Mouse (Mus musculus) hindbrain, embryonic 13.5 days (tissue): Measurements from ENCODE around the gene Olfr52. TPM values are rescaled to one million over a fixed set of nuclear protein-coding genes. Genes with fewer than 3 reads are reported as not detected.
"Not testable (repeated sequence)": the region's sequence is repeated elsewhere in the genome, so short reads cannot be mapped to it uniquely, and the experiment has no call there.

Experiments
- ATAC-seq: fragments of 200-750 bp; cut with Nextera tagmentation; 2 replicates; pipeline ENCODE4 v1.8.0; 2017; ENCODE audit warnings: moderate TSS enrichment; ENCODE audit not compliant: low FRiP score
- H3K27ac ChIP-seq: fragments of 300-500 bp; sonication (generic); 2 replicates; pipeline ENCODE4 v1.5.1; 2015; ENCODE audit warnings: inconsistent platforms, mild to moderate bottlenecking, moderate library complexity
- H3K27me3 ChIP-seq: fragments of 300-500 bp; sonication (generic); 2 replicates; pipeline ENCODE4 v1.6.1; 2015; ENCODE audit warnings: mild to moderate bottlenecking, inconsistent platforms
- H3K36me3 ChIP-seq: fragments of 300-500 bp; sonication (generic); 2 replicates; pipeline ENCODE4 v1.6.1; 2015; ENCODE audit warnings: mild to moderate bottlenecking, inconsistent platforms
- H3K4me1 ChIP-seq: fragments of 300-500 bp; sonication (generic); replicated peaks from 2 replicates; pipeline ENCODE4 v1.6.1; 2015; ENCODE audit warnings: inconsistent platforms
- H3K4me2 ChIP-seq: fragments of 300-500 bp; sonication (generic); 2 replicates; pipeline ENCODE4 v1.6.1; 2015; ENCODE audit warnings: inconsistent platforms, mild to moderate bottlenecking, moderate library complexity
- H3K4me3 ChIP-seq: fragments of 300-500 bp; sonication (generic); 2 replicates; pipeline ENCODE4 v1.5.1; 2015; ENCODE audit warnings: mild to moderate bottlenecking, inconsistent platforms
- H3K9ac ChIP-seq: fragments of 300-500 bp; sonication (generic); 2 replicates; pipeline ENCODE4 v1.6.1; 2015; ENCODE audit warnings: mild to moderate bottlenecking, inconsistent platforms
- H3K9me3 ChIP-seq: fragments of 300-500 bp; sonication (generic); 2 replicates; pipeline ENCODE4 v1.6.1; 2016; ENCODE audit warnings: inconsistent platforms
- WGBS: fragments of 180-500 bp; shearing (Covaris S2); methylation state at CpG from one replicate; pipeline ENCODE4 v1.1.7; 2015; 5-methylcytosine and 5-hydroxymethylcytosine counted together
- polyA plus RNA-seq: library from polyadenylated mRNA; unstranded; fragments of >200 nt; fragmentation: Nextera tagmentation; extraction: Ambion mirVana; gene quantifications from 2 replicates; pipeline ENCODE4 v1.2.1, GENCODE M21; 2015

Gene Olfr52
- polyA plus RNA-seq, result not detected in 2 replicates

DNA sequence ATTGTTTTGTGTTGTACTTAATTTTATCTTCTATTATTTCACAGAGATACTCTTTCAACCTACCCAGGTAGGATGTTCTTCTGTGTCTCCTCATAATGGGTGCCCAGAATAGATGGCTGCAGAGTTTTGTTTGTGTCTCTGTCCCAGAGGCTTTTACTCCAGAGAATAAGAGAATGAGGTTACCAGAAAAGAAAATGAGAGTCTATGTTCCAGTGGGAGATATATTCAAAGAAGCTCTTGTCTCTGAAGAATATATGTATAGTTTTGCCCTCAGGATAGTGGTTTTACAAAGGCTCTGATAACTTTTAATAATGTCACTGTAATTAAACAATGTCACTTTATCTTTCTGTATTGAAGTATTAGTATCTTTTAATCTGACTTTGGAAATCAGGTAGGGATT is at the start of gene Olfr52:
TSS of gene Olfr52 (minus strand) at position 101 of the 400 bp plus-strand sequence.
- Histone ChIP-seq H3K27me3 (no peaks in the 10 kb centered on the region), H3K4me3 (no peak within 1 kb of the TSS), H3K4me1 (no peaks in the 10 kb centered on the region), H3K9ac (no peak within 1 kb of the TSS), H3K36me3 (no peaks in the 10 kb centered on the region), H3K9me3 (no peaks in the 10 kb centered on the region), H3K4me2 (no peak within 1 kb of the TSS), H3K27ac (no peak within 1 kb of the TSS)
- no peak for ATAC-seq

DNA sequence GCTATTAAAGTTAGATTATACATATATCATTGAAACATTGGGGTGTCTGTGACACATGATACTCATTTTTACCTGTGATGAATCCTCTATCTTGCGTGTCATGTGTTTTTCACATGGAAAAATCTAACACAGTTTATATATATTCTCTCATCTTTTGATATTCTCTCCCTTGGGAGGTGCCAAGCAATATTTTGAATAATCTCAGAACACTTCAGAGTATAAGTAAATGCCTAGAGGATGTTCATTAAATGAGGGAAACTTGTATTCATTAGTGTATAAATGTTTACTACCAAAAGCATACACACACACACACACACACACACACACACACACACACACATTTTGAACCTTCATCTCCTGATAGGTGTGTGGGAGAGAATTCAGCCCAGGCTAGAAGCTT is 45.8 kb upstream of the Olfr52 start, which contains the start of gene Olfr1047:
TSS of gene Olfr1047 (minus strand) at position 101 of the 400 bp plus-strand sequence.
- Histone ChIP-seq H3K27ac (no peak within 1 kb of the TSS), H3K4me1 (no peaks in the 10 kb centered on the region), H3K27me3 (no peaks in the 10 kb centered on the region), H3K9ac (no peak within 1 kb of the TSS), H3K9me3 (no peaks in the 10 kb centered on the region), H3K36me3 (no peaks in the 10 kb centered on the region), H3K4me3 (no peak within 1 kb of the TSS), H3K4me2 (no peak within 1 kb of the TSS)
- WGBS, result 100% methylated on average over 1 of the region's 1 CpGs
- ATAC-seq, result no peak

DNA sequence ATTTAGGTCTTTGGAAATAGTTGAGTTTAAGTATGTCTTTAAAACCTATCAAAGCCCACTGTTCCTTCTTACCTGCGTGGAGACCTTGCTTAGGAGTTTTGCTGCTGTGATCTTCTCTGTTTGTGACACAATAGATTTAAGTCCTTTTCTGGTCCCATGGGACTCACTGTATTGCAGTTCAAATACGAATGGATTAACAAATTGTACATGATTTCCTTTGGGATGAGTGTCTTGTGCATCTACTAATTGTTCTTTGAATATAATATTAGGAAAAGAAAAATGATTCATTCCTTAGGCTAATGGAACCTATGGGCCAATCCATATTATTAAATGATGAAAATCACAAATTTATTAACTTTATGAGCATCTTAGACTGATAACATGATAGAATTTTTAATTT is 33.7 kb upstream of the Olfr52 start, which contains the start of gene Olfr1046:
TSS of gene Olfr1046 (minus strand) at position 101 of the 400 bp plus-strand sequence.
- Histone ChIP-seq H3K36me3 (no peaks in the 10 kb centered on the region), H3K4me3 (no peak within 1 kb of the TSS), H3K9ac (no peak within 1 kb of the TSS), H3K27ac (no peak within 1 kb of the TSS), H3K9me3 (no peaks in the 10 kb centered on the region), H3K27me3 (no peaks in the 10 kb centered on the region), H3K4me1 (no peaks in the 10 kb centered on the region), H3K4me2 (no peak within 1 kb of the TSS)
- no peak for ATAC-seq
- 74% methylated on average over 2 of the region's 2 CpGs for WGBS

DNA sequence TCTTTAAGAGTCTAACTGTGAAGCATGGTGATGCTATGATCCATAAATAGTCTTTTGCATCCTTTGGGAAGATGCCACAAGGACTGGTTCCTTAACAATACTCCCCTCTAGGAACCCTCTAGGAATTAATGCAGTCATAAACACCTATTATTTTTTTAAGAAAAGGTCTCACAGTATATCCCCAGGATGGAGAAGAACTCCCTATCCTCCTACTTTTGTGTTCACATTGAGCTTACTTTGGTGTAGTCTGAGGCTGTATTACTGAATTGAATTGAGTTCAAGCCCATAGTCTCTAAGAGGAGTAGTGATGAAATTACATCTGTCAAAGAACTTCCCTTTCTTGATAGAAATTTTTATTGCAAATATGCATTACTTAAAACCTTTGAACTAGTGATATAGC is 17.4 kb upstream of the Olfr52 start, which contains the start of gene Olfr1045:
TSS of gene Olfr1045 (minus strand) at position 101 of the 400 bp plus-strand sequence.
- H3K9me3 ChIP-seq, result no peaks in the 10 kb centered on the region; the same call in 1 of the 2 replicates

DNA sequence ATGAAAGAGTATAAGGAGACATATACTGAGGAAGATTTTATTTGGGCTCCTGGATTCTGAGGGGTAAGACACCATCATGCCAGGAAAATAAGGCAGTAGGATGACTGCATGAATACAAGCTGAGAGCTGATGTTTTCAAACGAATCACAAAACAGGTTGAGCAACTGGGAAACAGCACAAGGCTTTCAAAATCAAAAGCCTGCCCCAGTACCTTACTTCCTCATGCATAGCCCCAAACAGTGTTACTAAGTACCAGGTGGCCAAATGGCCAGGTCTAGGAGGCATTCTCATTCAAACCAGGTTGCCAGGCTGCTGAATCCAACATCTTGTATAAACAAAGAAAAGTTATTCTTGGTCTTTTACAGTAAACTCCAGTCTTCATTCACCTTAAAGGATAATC is 10.4 kb upstream of the Olfr52 start:
- H3K4me1 ChIP-seq, result no peaks in the 10 kb centered on the region
- H3K9me3 ChIP-seq, result no peaks in the 10 kb centered on the region
- H3K9ac ChIP-seq, result no peak overlapping the region
- H3K27me3 ChIP-seq, result no peaks in the 10 kb centered on the region
- WGBS, result 59% methylated on average over 1 of the region's 1 CpGs
- H3K4me2 ChIP-seq, result no peak overlapping the region
- H3K36me3 ChIP-seq, result no peaks in the 10 kb centered on the region
- ATAC-seq, result no peak
- no peak overlapping the region for H3K27ac ChIP-seq
- no peak overlapping the region for H3K4me3 ChIP-seq

More for the DNA sequence above, 17.4 kb upstream of the Olfr52 start, which contains the start of gene Olfr1045:
- Histone ChIP-seq H3K9ac (no peak within 1 kb of the TSS), H3K27me3 (no peaks in the 10 kb centered on the region), H3K27ac (no peak within 1 kb of the TSS), H3K4me1 (no peaks in the 10 kb centered on the region), H3K36me3 (no peaks in the 10 kb centered on the region), H3K4me2 (no peak within 1 kb of the TSS), H3K4me3 (no peak within 1 kb of the TSS)
- no peak for ATAC-seq

DNA sequence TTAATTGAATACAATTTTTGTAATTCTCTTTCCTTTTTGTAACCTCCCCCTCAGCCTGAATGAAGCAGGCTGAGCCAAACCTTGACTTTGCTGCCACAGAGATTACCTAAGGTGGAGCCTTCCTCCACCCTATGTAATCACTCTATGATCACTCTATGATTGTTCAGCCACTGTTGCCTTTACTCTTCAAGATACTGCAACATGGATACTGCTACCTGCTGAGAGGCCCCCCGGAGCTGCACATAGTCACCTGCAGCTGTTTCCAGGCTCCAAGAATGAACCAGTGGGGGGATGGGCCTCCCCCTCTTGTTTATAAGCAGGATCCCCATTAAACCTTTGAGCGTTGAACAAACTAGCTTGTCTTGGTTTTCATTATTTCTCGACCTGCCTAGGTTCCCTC is 5.5 kb downstream of the Olfr52 start:
- no peak overlapping the region for H3K4me2 ChIP-seq
- no peaks in the 10 kb centered on the region for H3K4me1 ChIP-seq
- no peaks in the 10 kb centered on the region for H3K27me3 ChIP-seq
- no peak overlapping the region for H3K9ac ChIP-seq
- no peak for ATAC-seq
- H3K9me3 ChIP-seq, result no peaks in the 10 kb centered on the region
- WGBS, result 87% methylated on average over 3 of the region's 3 CpGs
- H3K36me3 ChIP-seq, result no peaks in the 10 kb centered on the region
- no peak overlapping the region for H3K4me3 ChIP-seq
- H3K27ac ChIP-seq, result no peak overlapping the region

DNA sequence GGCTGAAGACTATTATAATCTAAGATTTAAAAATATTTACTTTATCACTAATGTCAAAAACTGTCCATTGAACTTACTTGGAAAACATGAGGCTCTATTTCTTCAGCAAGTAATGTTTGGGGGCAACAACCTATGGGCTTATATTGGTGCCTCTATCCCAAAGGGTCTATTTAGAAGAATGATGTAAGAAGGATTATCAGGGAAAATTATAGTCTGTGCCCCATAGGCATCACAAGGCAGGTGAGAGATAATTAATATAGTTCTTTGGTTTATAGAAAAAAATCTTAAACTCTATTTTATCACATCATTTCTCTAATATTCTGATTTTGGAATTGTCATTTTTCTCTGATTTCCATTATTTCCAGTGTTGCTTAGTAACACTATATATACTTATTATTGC is 7.8 kb downstream of the Olfr52 start, which contains the start of gene Olfr1044:
TSS of gene Olfr1044 (minus strand) at position 101 of the 400 bp plus-strand sequence.
- H3K27me3 ChIP-seq, result no peaks in the 10 kb centered on the region
- no peaks in the 10 kb centered on the region for H3K36me3 ChIP-seq
- no peak for ATAC-seq
- no peaks in the 10 kb centered on the region for H3K4me1 ChIP-seq
- no peak within 1 kb of the TSS for H3K4me2 ChIP-seq
- no peak within 1 kb of the TSS for H3K9ac ChIP-seq
- H3K9me3 ChIP-seq, result no peaks in the 10 kb centered on the region
- no peak within 1 kb of the TSS for H3K4me3 ChIP-seq
- no peak within 1 kb of the TSS for H3K27ac ChIP-seq

DNA sequence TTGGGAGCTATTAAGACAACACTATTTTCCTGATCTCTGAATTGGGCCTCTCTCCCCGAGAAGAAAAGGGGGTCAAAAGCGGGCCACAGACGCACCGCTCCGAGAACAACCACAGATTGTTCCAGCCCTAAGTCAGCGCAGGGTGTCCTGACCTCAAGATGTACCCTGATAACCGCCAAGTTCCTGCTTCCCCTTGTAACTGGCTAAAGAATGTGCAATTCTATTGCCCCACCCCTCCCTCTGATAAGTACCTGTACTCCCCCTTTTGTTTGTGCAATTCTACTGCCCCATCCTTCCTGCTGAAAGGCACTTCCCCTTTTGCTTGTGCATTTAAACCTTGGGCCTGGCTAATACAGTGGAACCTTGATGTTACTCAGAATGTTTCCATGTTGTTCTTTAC is 10.1 kb downstream of the Olfr52 start:
- H3K4me2 ChIP-seq, result not testable (repeated sequence)

GRCm38 (mm10) chr2:86167422-86167821 is 18.1 kb downstream of the Olfr52 start, which contains the start of gene Olfr1043:
TSS of gene Olfr1043 (minus strand) at chr2:86167522.
- no peak for ATAC-seq
- Histone ChIP-seq H3K36me3 (no peaks in the 10 kb centered on the region), H3K4me3 (no peak within 1 kb of the TSS), H3K4me1 (no peaks in the 10 kb centered on the region), H3K9ac (no peak within 1 kb of the TSS), H3K4me2 (no peak within 1 kb of the TSS), H3K27me3 (no peaks in the 10 kb centered on the region), H3K9me3 (no peaks in the 10 kb centered on the region), H3K27ac (no peak within 1 kb of the TSS)
- 91% methylated on average over 2 of the region's 2 CpGs for WGBS

More for the DNA sequence above, 10.1 kb downstream of the Olfr52 start:
- not testable (repeated sequence) for H3K9ac ChIP-seq, H3K36me3 ChIP-seq, H3K9me3 ChIP-seq, H3K27me3 ChIP-seq, ATAC-seq, H3K4me3 ChIP-seq, H3K4me1 ChIP-seq, H3K27ac ChIP-seq
- 90% methylated on average over 7 of the region's 7 CpGs for WGBS

- H3K27me3 ChIP-seq, result no peaks in the 10 kb centered on the region
- H3K4me3 ChIP-seq, result no peak within 1 kb of the TSS
- no peaks in the 10 kb centered on the region for H3K4me1 ChIP-seq
- ATAC-seq, result no peak
- 87% methylated on average over 2 of the region's 2 CpGs for WGBS
- H3K27ac ChIP-seq, result no peak within 1 kb of the TSS
- H3K9ac ChIP-seq, result no peak within 1 kb of the TSS
- H3K36me3 ChIP-seq, result no peaks in the 10 kb centered on the region
- H3K9me3 ChIP-seq, result no peaks in the 10 kb centered on the region
- no peak within 1 kb of the TSS for H3K4me2 ChIP-seq
Measured at GRCm38 (mm10) chr2:86161738-86162137, 23.7 kb downstream of the Olfr52 start, which contains the start of gene Olfr1042. TSS of gene Olfr1042 (minus strand) at chr2:86161838.

GRCm38 (mm10) chr2:86146632-86147031 is 38.9 kb downstream of the Olfr52 start, which contains the start of gene Olfr1040:
TSS of gene Olfr1040 (minus strand) at chr2:86146732.
- H3K4me2 ChIP-seq, result no peak within 1 kb of the TSS
- no peaks in the 10 kb centered on the region for H3K27me3 ChIP-seq
- H3K9ac ChIP-seq, result no peak within 1 kb of the TSS
- H3K4me3 ChIP-seq, result no peak within 1 kb of the TSS
- 88% methylated on average over 1 of the region's 1 CpGs for WGBS
- ATAC-seq, result no peak
- H3K27ac ChIP-seq, result no peak within 1 kb of the TSS
- H3K36me3 ChIP-seq, result no peaks in the 10 kb centered on the region
- H3K4me1 ChIP-seq, result no peaks in the 10 kb centered on the region
- no peaks in the 10 kb centered on the region for H3K9me3 ChIP-seq

- Histone ChIP-seq H3K4me3 (no peak within 1 kb of the TSS), H3K9ac (no peak within 1 kb of the TSS), H3K4me2 (no peak within 1 kb of the TSS), H3K27ac (no peak within 1 kb of the TSS), H3K27me3 (no peaks in the 10 kb centered on the region), H3K4me1 (no peaks in the 10 kb centered on the region), H3K9me3 (no peaks in the 10 kb centered on the region), H3K36me3 (no peaks in the 10 kb centered on the region)
- ATAC-seq, result no peak
- 95% methylated on average over 1 of the region's 1 CpGs for WGBS
Measured at GRCm38 (mm10) chr2:86135828-86136227, 49.7 kb downstream of the Olfr52 start, which contains the start of gene Olfr1039. TSS of gene Olfr1039 (minus strand) at chr2:86135928.
